Mouse (Mus musculus) liver, embryonic 14.5 days (tissue): ENCODE measurements around the gene Rbp1.

Experiments
- CTCF ChIP-seq: IDR thresholded peaks from 2 replicates; pipeline ENCODE4 v1.5.1; 2016; ENCODE audit warnings: antibody characterized with exemption, low read depth, control low read depth
- EP300 ChIP-seq: IDR thresholded peaks from 2 replicates; pipeline ENCODE4 v1.6.1; 2016; ENCODE audit warnings: antibody characterized with exemption, low read depth

DNA sequence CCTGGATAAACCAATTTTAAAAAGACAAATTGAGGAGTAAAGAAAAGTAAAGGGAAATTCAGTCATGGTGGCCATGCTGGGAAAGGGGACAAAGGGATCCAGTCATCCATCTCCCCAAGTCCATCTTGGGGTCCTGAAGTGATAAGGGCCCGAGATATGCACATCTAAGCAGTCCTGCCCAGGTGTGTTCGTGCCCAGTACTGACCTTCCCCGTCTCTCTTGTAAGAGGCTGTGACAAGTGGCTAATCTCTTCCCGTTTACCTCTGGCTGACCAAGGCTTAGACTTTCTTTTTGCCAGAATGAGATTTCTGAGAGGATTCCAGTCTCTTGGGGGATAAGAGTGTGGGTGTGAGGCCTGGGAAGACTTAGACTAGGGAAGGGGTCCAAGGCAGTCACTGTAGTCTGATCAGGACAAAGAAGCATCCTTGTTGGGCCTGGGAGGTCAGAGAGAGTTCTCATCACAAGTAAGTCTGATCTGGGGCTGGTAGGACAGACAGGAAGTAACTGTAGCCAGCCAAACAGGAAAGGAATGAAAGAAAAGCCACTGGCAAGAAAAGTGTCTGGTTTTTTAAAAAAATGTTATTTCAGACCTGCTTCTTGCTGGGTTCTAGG, 5.3 kb downstream of the Rbp1 start:
- no peak for TF ChIP-seq CTCF
- no peak for TF ChIP-seq EP300
